Mouse (Mus musculus) frontal cortex, postnatal 25 days (tissue): ENCODE measurements around the gene Nmrk1.

Experiments used
- DNase-seq, 2 experiments: peaks; one replicate each; pipeline ENCODE4 v3.0.0; 2022; ENCODE audit warnings: low spot score in 2 of 2

The Nmrk1 gene

DNA sequence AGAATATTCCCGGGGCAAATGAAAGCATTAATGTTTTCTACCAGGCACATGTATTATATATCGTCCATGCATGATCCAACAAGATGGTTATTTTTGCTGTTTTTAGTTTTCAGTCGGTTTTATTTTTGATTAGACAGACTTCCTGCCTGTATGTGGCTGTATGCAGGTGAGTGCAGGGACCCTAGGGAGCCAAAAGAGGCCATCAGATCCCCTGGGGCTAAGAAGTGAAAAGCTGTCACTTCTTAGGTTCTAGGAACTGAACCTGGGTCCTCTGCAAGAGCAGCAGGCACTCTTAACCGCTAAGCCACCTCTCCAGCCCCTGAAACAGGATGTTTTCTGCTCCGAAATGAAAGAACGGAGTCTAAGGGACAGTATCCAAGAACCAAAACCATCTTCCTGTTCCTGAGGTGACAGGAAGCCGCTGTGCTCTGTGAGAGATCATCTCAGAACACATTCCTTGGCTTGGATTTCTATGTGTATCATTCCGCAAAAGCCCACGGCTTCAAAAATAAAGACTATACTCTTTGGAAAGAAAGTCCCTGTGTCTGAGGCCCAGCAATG lies 16.0 kb upstream of the Nmrk1 start:
- DNase-seq = no peak

- DNase-seq = no peak
Measured at GRCm38 (mm10) chr19:18617504-18617903, 14.2 kb upstream of the Nmrk1 start.

DNA sequence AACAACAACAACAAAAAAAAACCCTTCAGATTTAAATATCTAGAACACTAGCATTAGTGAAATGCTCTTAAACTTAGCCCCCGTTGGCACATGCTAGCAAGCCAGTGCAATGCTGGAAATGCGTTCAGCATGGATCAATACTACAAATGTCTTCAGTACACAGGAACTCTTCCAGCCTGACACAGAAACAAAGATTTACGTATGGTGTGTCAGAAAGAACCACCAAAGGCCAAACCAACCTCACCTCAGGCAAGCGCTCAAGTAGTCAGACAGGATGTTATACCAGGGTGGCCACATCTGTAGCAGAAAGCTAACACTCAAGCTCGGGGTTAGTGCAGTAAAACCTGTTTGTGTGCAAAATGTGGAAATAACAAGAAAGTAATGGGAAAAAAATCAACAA lies 12.7 kb upstream of the Nmrk1 start:
- DNase-seq = no peak

- DNase-seq = no peak
Measured at GRCm38 (mm10) chr19:18619691-18620090, 12.1 kb upstream of the Nmrk1 start.

- DNase-seq = no peak
Measured at GRCm38 (mm10) chr19:18623894-18624293, 7.9 kb upstream of the Nmrk1 start.

DNA sequence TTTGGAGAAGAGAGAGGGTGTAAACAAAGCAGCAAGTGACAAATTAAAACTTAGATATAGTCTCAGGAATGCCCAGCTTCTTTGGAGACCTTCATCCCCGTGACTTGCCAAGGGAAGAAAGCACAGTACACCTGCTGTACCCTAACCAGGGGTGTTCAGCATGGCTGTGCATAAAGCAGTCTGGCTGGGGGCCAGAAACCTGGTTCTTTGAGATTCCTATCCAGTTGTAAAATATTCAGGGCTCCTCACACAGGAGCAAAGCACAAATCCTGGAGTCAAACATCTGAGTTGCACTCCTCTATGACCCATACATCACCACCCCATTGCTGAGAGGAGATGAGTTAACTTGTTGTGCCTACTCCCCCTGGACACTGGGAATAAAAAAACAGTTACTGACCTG lies 2.2 kb upstream of the Nmrk1 start:
- DNase-seq = no peak

DNA sequence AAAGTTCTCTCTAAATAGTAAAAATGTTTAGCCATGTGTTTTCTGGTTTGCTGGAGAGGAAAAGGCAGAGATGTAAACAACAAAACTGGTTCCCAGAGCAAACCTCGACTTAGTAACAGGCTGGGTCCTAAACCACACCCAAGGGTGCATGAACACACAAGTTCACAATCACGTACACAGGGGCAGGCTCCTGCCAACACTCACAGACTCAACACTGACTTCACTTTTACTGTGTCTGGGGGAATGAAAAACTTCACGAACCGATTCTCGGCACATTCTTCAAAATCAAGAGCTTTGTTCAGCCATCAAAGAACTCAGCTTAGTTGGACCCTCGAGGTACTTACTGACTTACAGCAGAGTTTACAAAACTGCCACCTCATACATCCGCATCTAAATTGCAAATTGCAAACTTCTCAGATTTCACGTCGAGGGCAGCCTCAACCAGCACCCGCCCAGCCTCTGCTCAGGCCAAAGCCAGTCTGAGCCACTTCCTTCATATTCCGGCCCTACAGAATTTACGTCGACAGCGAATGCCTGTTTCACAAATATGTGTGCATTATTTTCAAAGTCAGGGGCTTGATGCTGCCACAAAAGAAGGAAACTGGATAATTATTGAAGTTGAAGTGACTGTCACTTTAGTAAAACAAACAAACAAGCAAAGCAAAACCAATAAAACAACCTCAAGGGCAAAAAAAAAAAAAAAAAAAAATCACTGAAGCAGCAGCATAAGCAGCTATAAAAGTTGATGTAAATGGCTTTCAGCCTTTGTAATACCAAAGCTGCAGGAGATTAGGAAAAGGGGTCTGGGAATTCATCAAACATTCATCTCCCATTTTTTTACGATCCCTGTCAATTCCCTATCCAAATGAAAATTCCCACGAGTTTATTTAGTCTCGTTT lies 1.3 kb upstream of the Nmrk1 start:
- DNase-seq = no peak

GRCm38 (mm10) chr19:18631161-18631643 lies 548 bp upstream of the Nmrk1 start:
- DNase-seq = peak in 1 of 2 experiments; percentile 12

GRCm38 (mm10) chr19:18632231-18633185 lies 758 bp downstream of the Nmrk1 start:
- DNase-seq = no peak

- DNase-seq = no peak
Measured at GRCm38 (mm10) chr19:18637954-18638353, 6.2 kb downstream of the Nmrk1 start.

GRCm38 (mm10) chr19:18638949-18639348 lies 7.2 kb downstream of the Nmrk1 start:
- no peak for DNase-seq

GRCm38 (mm10) chr19:18639552-18639951 lies 7.8 kb downstream of the Nmrk1 start:
- no peak for DNase-seq

- no peak for DNase-seq
Measured at GRCm38 (mm10) chr19:18641001-18641400, 9.3 kb downstream of the Nmrk1 start.

- DNase-seq = no peak
Measured at GRCm38 (mm10) chr19:18643411-18643810, 11.7 kb downstream of the Nmrk1 start.

GRCm38 (mm10) chr19:18644084-18644483 lies 12.3 kb downstream of the Nmrk1 start:
- no peak for DNase-seq

- no peak for DNase-seq
Measured at GRCm38 (mm10) chr19:18646397-18646796, 14.6 kb downstream of the Nmrk1 start.

DNA sequence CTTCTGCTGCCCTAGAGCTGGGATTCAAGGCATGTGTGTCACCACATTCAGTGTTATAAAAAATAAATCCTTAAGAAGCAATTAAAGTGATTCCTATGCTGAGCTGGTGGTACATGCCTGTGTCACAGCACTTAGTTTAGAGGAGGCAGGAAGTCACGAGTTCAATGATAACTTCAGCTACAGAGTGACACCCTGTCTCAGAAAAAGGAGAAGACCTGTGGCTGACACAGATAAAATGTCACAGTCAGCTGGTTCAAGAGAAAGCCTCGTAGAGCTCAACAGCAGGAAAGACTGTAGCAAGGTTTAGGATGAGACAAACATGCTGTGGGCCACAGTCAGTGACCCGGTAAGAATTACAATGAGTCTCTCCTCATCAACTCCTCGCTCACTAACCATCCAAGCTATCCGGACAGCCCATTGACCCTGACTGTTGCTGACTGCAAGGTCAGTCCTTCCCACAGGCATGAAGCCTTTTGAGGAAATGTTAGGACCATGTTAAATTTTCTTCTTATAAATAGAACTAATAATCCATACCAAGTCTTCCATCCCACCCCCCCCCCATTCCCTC lies 15.2 kb downstream of the Nmrk1 start:
- no peak for DNase-seq

GRCm38 (mm10) chr19:18647775-18648557 lies 16.2 kb downstream of the Nmrk1 start:
- no peak for DNase-seq

GRCm38 (mm10) chr19:18648558-18648945 lies 16.8 kb downstream of the Nmrk1 start:
- DNase-seq = no peak

DNA sequence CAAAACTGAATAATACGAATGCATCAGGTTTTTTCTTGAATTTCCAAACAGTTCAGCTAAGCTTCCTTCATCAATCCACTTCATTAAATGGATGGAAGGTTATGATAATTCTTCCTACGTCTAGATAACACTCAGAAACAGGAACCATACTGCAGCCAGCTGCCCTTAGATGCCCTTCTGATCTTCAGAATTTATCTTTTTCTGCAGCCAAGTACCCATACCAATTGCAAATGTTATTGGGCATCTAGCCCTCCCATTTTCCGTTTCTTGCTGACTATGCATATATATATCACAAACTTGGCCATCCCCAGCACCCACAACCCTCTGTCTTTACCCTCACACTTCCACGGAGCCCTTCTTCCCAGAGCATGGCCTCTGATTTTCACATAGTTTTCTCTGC lies 18.2 kb downstream of the Nmrk1 start:
- DNase-seq = no peak

- DNase-seq = no peak
Measured at GRCm38 (mm10) chr19:18650473-18650872, 18.7 kb downstream of the Nmrk1 start.
